Mouse (Mus musculus) ES-Bruce4 (cell line): ENCODE data around the gene Ptgs1.

Experiments
- CTCF ChIP-seq: IDR thresholded peaks from one replicate; pipeline ENCODE4 v1.8.1; 2011; ENCODE audit warnings: low read depth, low read length
- POLR2A ChIP-seq: IDR thresholded peaks from one replicate; pipeline ENCODE4 v1.8.1; 2011; ENCODE audit warnings: low read length; ENCODE audit not compliant: insufficient read depth

DNA sequence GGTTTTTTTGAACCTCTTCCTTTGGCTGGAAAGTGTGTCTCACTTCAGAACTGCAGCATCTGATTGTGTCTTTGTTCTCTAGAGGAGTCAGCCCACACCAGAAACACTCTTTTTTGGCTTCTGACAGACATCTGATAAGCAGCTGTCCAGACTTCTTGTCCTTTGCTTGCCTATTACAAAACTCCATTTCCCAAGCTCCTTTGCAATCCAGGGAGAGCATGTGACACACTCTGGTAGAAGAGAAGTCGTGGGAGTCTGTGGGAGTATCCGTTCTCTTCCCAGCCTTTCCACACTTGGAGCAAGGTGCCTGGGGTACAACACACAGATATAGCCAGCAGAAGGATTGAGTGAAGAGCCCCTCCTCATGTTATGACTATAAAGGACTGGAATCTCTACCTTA is 5.6 kb upstream of the Ptgs1 start:
- TF ChIP-seq POLR2A (no peak), CTCF (no peak)
